Mouse (Mus musculus): ENCODE data around the gene H1foo.

DNA sequence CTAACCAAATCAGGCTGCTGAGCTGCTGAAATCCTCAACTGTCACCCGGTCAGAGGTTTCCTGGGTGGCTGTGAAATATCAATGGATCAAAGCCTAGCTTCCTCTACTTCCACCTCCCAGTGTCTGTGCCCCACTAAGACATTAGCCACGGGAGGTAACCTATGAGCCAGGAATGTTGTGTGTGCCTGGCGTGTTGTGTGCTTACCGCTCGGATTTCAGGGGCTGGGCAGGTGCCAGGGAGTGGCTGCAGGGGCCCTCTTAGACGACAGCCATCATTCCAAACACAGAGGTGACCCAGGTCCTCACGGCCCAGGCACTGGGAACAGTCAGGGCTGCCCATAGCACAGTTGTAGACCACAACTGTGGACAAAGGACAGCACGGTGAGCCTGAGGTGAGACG is 24.4 kb downstream of the H1foo start:
- TF ChIP-seq CTCF (IDR thresholded peaks at IDR 0.05; ENCODE audit: borderline replicate concordance, insufficient read depth, low read length): no peak
- TF ChIP-seq POLR2A (IDR thresholded peaks at IDR 0.05; ENCODE audit: low read depth, low read length): no peak

All from embryonic fibroblast, embryonic 13.5 days (primary cell).